Mouse (Mus musculus): ENCODE results near the gene Cox18. TPM values are rescaled to one million over a fixed set of nuclear protein-coding genes. Genes with fewer than 3 reads are reported as not detected.

Cox18 gene
- polyA plus RNA-seq, 1 experiment from 2014 or later: 20.9 TPM

GRCm38 (mm10) chr5:90245416-90245815 lies 21.6 kb upstream of the Cox18 start:
- Histone ChIP-seq H3K36me3 (ENCODE audit: insufficient read depth, low read length) (peaks cover 18% of the 10 kb centered on the region), H3K4me1 (ENCODE audit: insufficient read depth, low read depth, low read length) (no peaks in the 10 kb centered on the region), H3K4me3 (ENCODE audit: low read depth, low read length) (no peak overlapping the region), H3K27ac (ENCODE audit: low read length) (no peak overlapping the region), H3K4me2 (replicated peaks; ENCODE audit: low read depth, low read length) (no peak overlapping the region), H3K27me3 (replicated peaks; ENCODE audit: insufficient read depth, low read length) (no peaks in the 10 kb centered on the region), H3K9me3 (ENCODE audit: low read length) (no peaks in the 10 kb centered on the region), H3K9ac (replicated peaks; ENCODE audit: low read depth) (no peak overlapping the region)
- WGBS: 44% methylated on average over 4 of the region's 4 CpGs
- ATAC-seq (no peak), DNase-seq (ENCODE audit: low spot score) (no peak)
- TF ChIP-seq EP300 (IDR thresholded peaks at IDR 0.05) (no peak), CTCF (IDR thresholded peaks at IDR 0.05) (no peak)

GRCm38 (mm10) chr5:90235217-90235616 lies 11.4 kb upstream of the Cox18 start:
- ATAC-seq (no peak; the same call in 1 of the 2 replicates), DNase-seq (ENCODE audit: low spot score) (peak; percentile 46)
- H3K4me1 ChIP-seq (ENCODE audit: insufficient read depth, low read depth, low read length): no peaks in the 10 kb centered on the region
- H3K36me3 ChIP-seq (ENCODE audit: insufficient read depth, low read length): peaks cover 37% of the 10 kb centered on the region; the same call in 1 of the 2 replicates
- no peak overlapping the region for H3K4me3 ChIP-seq (ENCODE audit: low read depth, low read length)
- WGBS: 77% methylated on average over 8 of the region's 8 CpGs
- H3K9ac ChIP-seq (replicated peaks; ENCODE audit: low read depth): no peak overlapping the region
- no peak overlapping the region for H3K4me2 ChIP-seq (replicated peaks; ENCODE audit: low read depth, low read length)
- H3K27ac ChIP-seq (ENCODE audit: low read length): no peak overlapping the region
- H3K27me3 ChIP-seq (replicated peaks; ENCODE audit: insufficient read depth, low read length): no peaks in the 10 kb centered on the region
- no peaks in the 10 kb centered on the region for H3K9me3 ChIP-seq (ENCODE audit: low read length)
- no peak for TF ChIP-seq CTCF (IDR thresholded peaks at IDR 0.05)
- TF ChIP-seq EP300 (IDR thresholded peaks at IDR 0.05): no peak

GRCm38 (mm10) chr5:90233305-90233704 lies 9.5 kb upstream of the Cox18 start:
- DNase-seq (ENCODE audit: low spot score) (no peak), ATAC-seq (no peak)
- Histone ChIP-seq H3K4me3 (ENCODE audit: low read depth, low read length) (no peak overlapping the region), H3K36me3 (ENCODE audit: insufficient read depth, low read length) (peaks cover 41% of the 10 kb centered on the region; the same call in 1 of the 2 replicates), H3K27ac (ENCODE audit: low read length) (no peak overlapping the region), H3K4me1 (ENCODE audit: insufficient read depth, low read depth, low read length) (no peaks in the 10 kb centered on the region), H3K4me2 (replicated peaks; ENCODE audit: low read depth, low read length) (no peak overlapping the region), H3K27me3 (replicated peaks; ENCODE audit: insufficient read depth, low read length) (no peaks in the 10 kb centered on the region), H3K9ac (replicated peaks; ENCODE audit: low read depth) (no peak overlapping the region), H3K9me3 (ENCODE audit: low read length) (no peaks in the 10 kb centered on the region)
- no peak for TF ChIP-seq EP300 (IDR thresholded peaks at IDR 0.05)
- no peak for TF ChIP-seq CTCF (IDR thresholded peaks at IDR 0.05)
- 96% methylated on average over 4 of the region's 4 CpGs for WGBS

- H3K9me3 ChIP-seq (ENCODE audit: low read length): no peaks in the 10 kb centered on the region
- peaks cover 41% of the 10 kb centered on the region for H3K36me3 ChIP-seq (ENCODE audit: insufficient read depth, low read length)
- no peak for TF ChIP-seq EP300 (IDR thresholded peaks at IDR 0.05)
- H3K9ac ChIP-seq (replicated peaks; ENCODE audit: low read depth): no peak overlapping the region
- no peaks in the 10 kb centered on the region for H3K27me3 ChIP-seq (replicated peaks; ENCODE audit: insufficient read depth, low read length)
- 89% methylated on average over 2 of the region's 2 CpGs for WGBS
- no peak overlapping the region for H3K4me3 ChIP-seq (ENCODE audit: low read depth, low read length)
- ATAC-seq (no peak), DNase-seq (ENCODE audit: low spot score) (no peak)
- H3K4me1 ChIP-seq (ENCODE audit: insufficient read depth, low read depth, low read length): no peaks in the 10 kb centered on the region
- no peak overlapping the region for H3K4me2 ChIP-seq (replicated peaks; ENCODE audit: low read depth, low read length)
- no peak overlapping the region for H3K27ac ChIP-seq (ENCODE audit: low read length)
Observed at GRCm38 (mm10) chr5:90229760-90230159, 6.0 kb upstream of the Cox18 start.

- peaks cover 28% of the 10 kb centered on the region for H3K36me3 ChIP-seq (ENCODE audit: insufficient read depth, low read length)
- ATAC-seq (no peak), DNase-seq (ENCODE audit: low spot score) (no peak)
- no peak overlapping the region for H3K9ac ChIP-seq (replicated peaks; ENCODE audit: low read depth)
- H3K4me3 ChIP-seq (ENCODE audit: low read depth, low read length): no peak overlapping the region
- TF ChIP-seq EP300 (IDR thresholded peaks at IDR 0.05): no peak
- no peak for TF ChIP-seq CTCF (IDR thresholded peaks at IDR 0.05)
- 98% methylated on average over 3 of the region's 3 CpGs for WGBS
- peaks cover 6% of the 10 kb centered on the region; the same call in 1 of the 2 replicates for H3K4me1 ChIP-seq (ENCODE audit: insufficient read depth, low read depth, low read length)
- no peak overlapping the region for H3K27ac ChIP-seq (ENCODE audit: low read length)
- H3K9me3 ChIP-seq (ENCODE audit: low read length): no peaks in the 10 kb centered on the region
- H3K27me3 ChIP-seq (replicated peaks; ENCODE audit: insufficient read depth, low read length): no peaks in the 10 kb centered on the region
- no peak overlapping the region for H3K4me2 ChIP-seq (replicated peaks; ENCODE audit: low read depth, low read length)
Observed at GRCm38 (mm10) chr5:90226696-90227095, 2.9 kb upstream of the Cox18 start.

- no peak for TF ChIP-seq EP300 (IDR thresholded peaks at IDR 0.05)
- no peak for TF ChIP-seq CTCF (IDR thresholded peaks at IDR 0.05)
- H3K4me1 ChIP-seq (ENCODE audit: insufficient read depth, low read depth, low read length): peaks cover 6% of the 10 kb centered on the region; the same call in 1 of the 2 replicates
- 81% methylated on average over 5 of the region's 5 CpGs for WGBS
- ATAC-seq (no peak), DNase-seq (ENCODE audit: low spot score) (no peak)
- H3K9me3 ChIP-seq (ENCODE audit: low read length): no peaks in the 10 kb centered on the region
- peak overlapping the region; percentile 78; the same call in 1 of the 2 replicates for H3K4me2 ChIP-seq (replicated peaks; ENCODE audit: low read depth, low read length)
- H3K27me3 ChIP-seq (replicated peaks; ENCODE audit: insufficient read depth, low read length): no peaks in the 10 kb centered on the region
- peaks cover 19% of the 10 kb centered on the region for H3K36me3 ChIP-seq (ENCODE audit: insufficient read depth, low read length)
- peak overlapping the region; percentile 85 for H3K27ac ChIP-seq (ENCODE audit: low read length)
- H3K9ac ChIP-seq (replicated peaks; ENCODE audit: low read depth): no peak overlapping the region
- no peak overlapping the region for H3K4me3 ChIP-seq (ENCODE audit: low read depth, low read length)
Observed at GRCm38 (mm10) chr5:90224730-90225129, 929 bp upstream of the Cox18 start.

- H3K4me3 ChIP-seq (ENCODE audit: low read depth, low read length): peak overlapping the region; percentile 66
- peaks cover 14% of the 10 kb centered on the region for H3K36me3 ChIP-seq (ENCODE audit: insufficient read depth, low read length)
- WGBS: 31% methylated on average over 3 of the region's 3 CpGs
- no peaks in the 10 kb centered on the region for H3K27me3 ChIP-seq (replicated peaks; ENCODE audit: insufficient read depth, low read length)
- DNase-seq (ENCODE audit: low spot score) (no peak), ATAC-seq (no peak)
- no peaks in the 10 kb centered on the region for H3K9me3 ChIP-seq (ENCODE audit: low read length)
- H3K27ac ChIP-seq (ENCODE audit: low read length): no peak overlapping the region
- TF ChIP-seq CTCF (IDR thresholded peaks at IDR 0.05) (no peak), EP300 (IDR thresholded peaks at IDR 0.05) (no peak)
- peak overlapping the region; percentile 78 for H3K4me2 ChIP-seq (replicated peaks; ENCODE audit: low read depth, low read length)
- peak overlapping the region; percentile 67; the same call in 1 of the 2 replicates for H3K9ac ChIP-seq (replicated peaks; ENCODE audit: low read depth)
- peaks cover 6% of the 10 kb centered on the region; the same call in 1 of the 2 replicates for H3K4me1 ChIP-seq (ENCODE audit: insufficient read depth, low read depth, low read length)
Observed at GRCm38 (mm10) chr5:90222937-90223336, 864 bp downstream of the Cox18 start.

All from lung, postnatal 0 days (tissue).